Mouse (Mus musculus): ENCODE results near the gene Cyb5r3.

- no peak for TF ChIP-seq CTCF (conservative IDR thresholded peaks at IDR 0.05; ENCODE audit: insufficient read depth, insufficient read length, low read depth, low read length)
- no peak for TF ChIP-seq POLR2A (IDR thresholded peaks at IDR 0.05; ENCODE audit: low read depth, low read length)
Observed at GRCm38 (mm10) chr15:83158587-83159160, 13.7 kb downstream of the Cyb5r3 start.
